Mouse (Mus musculus): ENCODE results near the gene Gramd1c. TPM values are rescaled to one million over a fixed set of nuclear protein-coding genes. Genes with fewer than 3 reads are reported as not detected.
A peak's percentile ranks its signal among the peaks of the same experiment; 100 is the strongest.

Gene Gramd1c
- polyA plus RNA-seq (2012; rRNA removed): 0.62 and 1.3 TPM in 2 replicates

GRCm38 (mm10) chr16:44063025-44063894 is at the start of gene Gramd1c:
TSS of gene Gramd1c (minus strand) at chr16:44063345.
- TF ChIP-seq POLR2A (IDR thresholded peaks at IDR 0.05; ENCODE audit: borderline replicate concordance, extremely low read depth, low read depth, low read length) (no peak), CTCF (IDR thresholded peaks at IDR 0.05; ENCODE audit: insufficient read depth, low read length) (peak; percentile 56)
- peak within 1 kb of the TSS; percentile 72 for H3K4me3 ChIP-seq (replicated peaks; ENCODE audit: extremely low read depth, low read depth, low read length)
- WGBS: 6% methylated on average over 45 of the region's 45 CpGs
- H3K4me1 ChIP-seq (ENCODE audit: control insufficient read depth, insufficient read depth, low read length): no peaks in the 10 kb centered on the region
- peak; percentile 51 for DNase-seq

- WGBS: 73% methylated on average over 4 of the region's 4 CpGs
- Histone ChIP-seq H3K4me1 (ENCODE audit: control insufficient read depth, insufficient read depth, low read length) (no peaks in the 10 kb centered on the region), H3K4me3 (replicated peaks; ENCODE audit: extremely low read depth, low read depth, low read length) (no peak overlapping the region)
- TF ChIP-seq CTCF (IDR thresholded peaks at IDR 0.05; ENCODE audit: insufficient read depth, low read length) (no peak), POLR2A (IDR thresholded peaks at IDR 0.05; ENCODE audit: borderline replicate concordance, extremely low read depth, low read depth, low read length) (no peak)
- DNase-seq: no peak
Observed at GRCm38 (mm10) chr16:44109002-44109401, 45.9 kb upstream of the Gramd1c start.

- H3K4me3 ChIP-seq (replicated peaks; ENCODE audit: extremely low read depth, low read depth, low read length): no peak overlapping the region
- TF ChIP-seq CTCF (IDR thresholded peaks at IDR 0.05; ENCODE audit: insufficient read depth, low read length): no peak
- TF ChIP-seq POLR2A (IDR thresholded peaks at IDR 0.05; ENCODE audit: borderline replicate concordance, extremely low read depth, low read depth, low read length): no peak
- no peaks in the 10 kb centered on the region for H3K4me1 ChIP-seq (ENCODE audit: control insufficient read depth, insufficient read depth, low read length)
- DNase-seq: no peak
- WGBS: 90% methylated on average over 2 of the region's 2 CpGs
Observed at GRCm38 (mm10) chr16:44105211-44105610, 42.1 kb upstream of the Gramd1c start.

GRCm38 (mm10) chr16:44103806-44104766 is 40.9 kb upstream of the Gramd1c start:
- no peaks in the 10 kb centered on the region for H3K4me1 ChIP-seq (ENCODE audit: control insufficient read depth, insufficient read depth, low read length)
- no peak for DNase-seq
- no peak for TF ChIP-seq POLR2A (IDR thresholded peaks at IDR 0.05; ENCODE audit: borderline replicate concordance, extremely low read depth, low read depth, low read length)
- TF ChIP-seq CTCF (IDR thresholded peaks at IDR 0.05; ENCODE audit: insufficient read depth, low read length): no peak
- 86% methylated on average over 18 of the region's 18 CpGs for WGBS
- no peak overlapping the region for H3K4me3 ChIP-seq (replicated peaks; ENCODE audit: extremely low read depth, low read depth, low read length)

- TF ChIP-seq POLR2A (IDR thresholded peaks at IDR 0.05; ENCODE audit: borderline replicate concordance, extremely low read depth, low read depth, low read length) (no peak), CTCF (IDR thresholded peaks at IDR 0.05; ENCODE audit: insufficient read depth, low read length) (no peak)
- Histone ChIP-seq H3K4me1 (ENCODE audit: control insufficient read depth, insufficient read depth, low read length) (no peaks in the 10 kb centered on the region), H3K4me3 (replicated peaks; ENCODE audit: extremely low read depth, low read depth, low read length) (no peak overlapping the region)
- WGBS: 94% methylated on average over 2 of the region's 2 CpGs
- no peak for DNase-seq
Observed at GRCm38 (mm10) chr16:44102925-44103324, 39.8 kb upstream of the Gramd1c start.

- TF ChIP-seq POLR2A (IDR thresholded peaks at IDR 0.05; ENCODE audit: borderline replicate concordance, extremely low read depth, low read depth, low read length) (no peak), CTCF (IDR thresholded peaks at IDR 0.05; ENCODE audit: insufficient read depth, low read length) (no peak)
- no peak for DNase-seq
- Histone ChIP-seq H3K4me3 (replicated peaks; ENCODE audit: extremely low read depth, low read depth, low read length) (no peak overlapping the region), H3K4me1 (ENCODE audit: control insufficient read depth, insufficient read depth, low read length) (no peaks in the 10 kb centered on the region)
- 75% methylated on average over 12 of the region's 12 CpGs for WGBS
Observed at GRCm38 (mm10) chr16:44101181-44101710, 38.1 kb upstream of the Gramd1c start.

GRCm38 (mm10) chr16:44099377-44099776 is 36.2 kb upstream of the Gramd1c start:
- H3K4me3 ChIP-seq (replicated peaks; ENCODE audit: extremely low read depth, low read depth, low read length): no peak overlapping the region
- 95% methylated on average over 7 of the region's 7 CpGs for WGBS
- no peak for DNase-seq
- no peaks in the 10 kb centered on the region for H3K4me1 ChIP-seq (ENCODE audit: control insufficient read depth, insufficient read depth, low read length)
- TF ChIP-seq CTCF (IDR thresholded peaks at IDR 0.05; ENCODE audit: insufficient read depth, low read length) (no peak), POLR2A (IDR thresholded peaks at IDR 0.05; ENCODE audit: borderline replicate concordance, extremely low read depth, low read depth, low read length) (no peak)

GRCm38 (mm10) chr16:44087650-44088049 is 24.5 kb upstream of the Gramd1c start:
- 48% methylated on average over 2 of the region's 2 CpGs for WGBS
- TF ChIP-seq CTCF (IDR thresholded peaks at IDR 0.05; ENCODE audit: insufficient read depth, low read length) (no peak), POLR2A (IDR thresholded peaks at IDR 0.05; ENCODE audit: borderline replicate concordance, extremely low read depth, low read depth, low read length) (no peak)
- Histone ChIP-seq H3K4me1 (ENCODE audit: control insufficient read depth, insufficient read depth, low read length) (no peaks in the 10 kb centered on the region), H3K4me3 (replicated peaks; ENCODE audit: extremely low read depth, low read depth, low read length) (no peak overlapping the region)
- DNase-seq: no peak

GRCm38 (mm10) chr16:44061341-44061740 is 1.8 kb downstream of the Gramd1c start:
- WGBS: 94% methylated on average over 15 of the region's 15 CpGs
- no peak for TF ChIP-seq POLR2A (IDR thresholded peaks at IDR 0.05; ENCODE audit: borderline replicate concordance, extremely low read depth, low read depth, low read length)
- TF ChIP-seq CTCF (IDR thresholded peaks at IDR 0.05; ENCODE audit: insufficient read depth, low read length): no peak
- Histone ChIP-seq H3K4me1 (ENCODE audit: control insufficient read depth, insufficient read depth, low read length) (no peaks in the 10 kb centered on the region), H3K4me3 (replicated peaks; ENCODE audit: extremely low read depth, low read depth, low read length) (no peak overlapping the region)
- no peak for DNase-seq

Measured in lung, adult 2 months (tissue).